ENCODE assay signal across 10 mouse cellular contexts in genomic region chr1:62782573-62782972, GRCm38 (mm10).
"Had no signal": no experiment of that assay in that cellular context is flagged by ENCODE, and none has a peak within 500 bp of the region (broad histone marks: within the 10 kb centered on the region; RNA-seq: fewer than 3 reads in every experiment).

No protein-coding gene starts in this region.

- H3K9ac ChIP-seq: liver, embryonic 15.5 days; neural tube, embryonic 12.5 days had no signal

- DNase-seq: lung, adult 2 months; midbrain, embryonic 14.5 days; thymus, postnatal 4 days had no signal

- H3K27ac ChIP-seq: limb, embryonic 10.5 days; liver, embryonic 15.5 days; neural tube, embryonic 12.5 days; stomach, postnatal 0 days had no signal

- H3K4me2 ChIP-seq: liver, embryonic 11.5 days; liver, embryonic 15.5 days; neural tube, embryonic 12.5 days had no signal

- H3K9me3 ChIP-seq: limb, embryonic 10.5 days; liver, embryonic 15.5 days; midbrain, embryonic 10.5 days; neural tube, embryonic 12.5 days had no signal

- H3K36me3 ChIP-seq: liver, embryonic 15.5 days had no signal

- H3K27me3 ChIP-seq: liver, embryonic 15.5 days had no signal

- H3K4me3 ChIP-seq: limb, embryonic 10.5 days; liver, embryonic 15.5 days; midbrain, embryonic 10.5 days; neural tube, embryonic 12.5 days had no signal

- ATAC-seq: lung, postnatal 0 days had no signal

- H3K4me1 ChIP-seq: liver, embryonic 15.5 days had no signal
